Mouse (Mus musculus) heart, embryonic 16.5 days (tissue): Measurements from ENCODE around the gene Dph3. TPM values are rescaled to one million over a fixed set of nuclear protein-coding genes. Genes with fewer than 3 reads are reported as not detected.
"Not testable (repeated sequence)": the region's sequence is repeated elsewhere in the genome, so short reads cannot be mapped to it uniquely, and the experiment has no call there.

ENCODE experiments used
- ATAC-seq: fragments of 200-750 bp; cut with Nextera tagmentation; replicated peaks from 2 replicates; pipeline ENCODE4 v1.8.0; 2017; ENCODE audit warnings: moderate number of reproducible peaks; ENCODE audit not compliant: insufficient read depth, low FRiP score; ENCODE audit errors: extremely low read depth
- H3K27ac ChIP-seq: fragments of 300-500 bp; sonication (generic); 2 replicates; pipeline ENCODE4 v1.5.1; 2014; ENCODE audit warnings: mild to moderate bottlenecking, low read length, control low read depth, moderate library complexity
- H3K27me3 ChIP-seq: fragments of 300-500 bp; sonication (generic); 2 replicates; pipeline ENCODE4 v1.6.1; 2014; ENCODE audit warnings: low read length, mixed read lengths; ENCODE audit not compliant: control insufficient read depth, insufficient read depth
- H3K36me3 ChIP-seq: fragments of 300-500 bp; sonication (generic); 2 replicates; pipeline ENCODE4 v1.6.1; 2014; ENCODE audit not compliant: control insufficient read depth, insufficient read depth
- H3K4me1 ChIP-seq: fragments of 300-500 bp; sonication (generic); 2 replicates; pipeline ENCODE4 v1.6.1; 2014; ENCODE audit warnings: low read length, mixed read lengths; ENCODE audit not compliant: control insufficient read depth, insufficient read depth
- H3K4me2 ChIP-seq: fragments of 300-500 bp; sonication (generic); 2 replicates; pipeline ENCODE4 v1.6.1; 2014; ENCODE audit warnings: low read depth, mild to moderate bottlenecking, control low read depth, low read length
- H3K4me3 ChIP-seq: fragments of 300-500 bp; sonication (generic); 2 replicates; pipeline ENCODE4 v1.5.1; 2014; ENCODE audit warnings: mild to moderate bottlenecking, control low read depth, low read length
- H3K9ac ChIP-seq: fragments of 300-500 bp; sonication (generic); 2 replicates; pipeline ENCODE4 v1.6.1; 2014; ENCODE audit warnings: low read length, control low read depth
- H3K9me3 ChIP-seq: fragments of 300-500 bp; sonication (generic); replicated peaks from 2 replicates; pipeline ENCODE4 v1.6.1; 2016; ENCODE audit warnings: low read length; ENCODE audit not compliant: control insufficient read depth
- WGBS: fragments of 180-500 bp; shearing (Covaris S2); extraction: QIAGEN DNeasy Blood & Tissue Kit; methylation state at CpG from one replicate; pipeline ENCODE4 v1.1.7; 2014; 5-methylcytosine and 5-hydroxymethylcytosine counted together
- polyA plus RNA-seq: library from polyadenylated mRNA; unstranded; fragments of >200 nt; fragmentation: Nextera tagmentation; extraction: Ambion mirVana; gene quantifications from 2 replicates; pipeline ENCODE4 v1.2.1, GENCODE M21; 2015

Dph3 gene
- 71.6 and 73.3 TPM in 2 replicates for polyA plus RNA-seq

DNA sequence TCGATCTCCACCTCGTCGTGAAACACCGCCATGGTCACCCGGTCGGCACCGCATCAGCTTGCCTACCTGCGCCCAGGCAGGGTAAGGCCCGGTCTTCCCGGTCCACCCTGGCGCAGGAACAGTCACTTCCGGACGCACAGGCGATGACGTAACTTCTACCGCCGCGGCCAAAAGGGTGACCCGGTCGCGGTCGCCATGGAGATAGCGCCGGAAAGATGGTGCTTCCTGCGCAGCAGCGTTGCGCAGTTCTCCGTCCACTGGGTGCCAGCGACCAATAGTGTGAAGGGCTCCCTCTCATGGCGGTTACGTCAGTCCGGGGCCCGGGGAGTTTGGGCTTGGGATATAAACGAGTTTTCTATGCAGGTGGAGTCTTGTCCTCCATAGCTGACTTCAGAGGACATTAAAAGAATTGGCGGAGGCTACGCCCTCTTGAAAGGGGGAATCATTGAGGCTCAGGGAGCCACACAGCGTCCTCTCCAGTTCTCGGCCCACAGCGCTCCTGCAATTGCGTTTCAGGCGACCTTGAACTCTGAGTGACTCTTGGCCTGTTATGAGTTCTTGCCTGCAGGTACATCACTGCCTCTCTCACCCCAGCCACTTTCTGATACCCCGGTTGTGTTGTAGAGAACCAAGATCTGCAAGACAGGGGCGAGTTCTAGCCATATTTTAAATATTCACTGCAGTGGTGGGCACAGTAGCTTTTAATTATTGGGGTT, at the start of gene Dph3:
Gene Dph3, minus strand, starts transcription at position 244 of the 716 bp plus-strand sequence.
- peak; percentile 96 for ATAC-seq
- Histone ChIP-seq H3K27ac (peak within 1 kb of the TSS; percentile 89), H3K36me3 (peaks cover 16% of the 10 kb centered on the region), H3K4me1 (peaks cover 11% of the 10 kb centered on the region), H3K4me3 (peak within 1 kb of the TSS; percentile 73), H3K9me3 (no peaks in the 10 kb centered on the region), H3K4me2 (peak within 1 kb of the TSS; percentile 87), H3K9ac (peak within 1 kb of the TSS; percentile 80), H3K27me3 (no peaks in the 10 kb centered on the region)
- WGBS = under 1% methylated on average over 43 of the region's 43 CpGs

DNA sequence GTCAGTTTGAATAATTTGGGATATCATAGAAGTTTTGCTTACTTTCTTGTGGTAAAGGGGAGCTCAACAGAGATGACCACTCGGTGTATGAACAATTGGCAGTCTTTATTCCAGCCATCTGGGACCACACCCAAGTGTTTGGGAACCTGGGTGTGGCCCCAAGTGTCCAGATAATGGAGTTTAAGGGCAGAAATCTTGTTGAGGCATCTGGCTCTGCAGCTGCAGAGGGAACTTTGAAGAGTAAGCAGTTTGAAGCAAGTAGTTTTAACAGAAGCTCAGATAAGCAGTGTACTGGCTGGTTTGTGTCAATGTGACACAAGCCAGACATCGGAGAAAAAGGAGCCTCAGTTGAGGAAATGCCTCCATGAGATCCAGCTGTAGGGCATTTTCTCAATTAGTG, 48.8 kb upstream of the Dph3 start:
- no peak overlapping the region for H3K4me3 ChIP-seq
- no peak; the same call in 1 of the 2 replicates for ATAC-seq

DNA sequence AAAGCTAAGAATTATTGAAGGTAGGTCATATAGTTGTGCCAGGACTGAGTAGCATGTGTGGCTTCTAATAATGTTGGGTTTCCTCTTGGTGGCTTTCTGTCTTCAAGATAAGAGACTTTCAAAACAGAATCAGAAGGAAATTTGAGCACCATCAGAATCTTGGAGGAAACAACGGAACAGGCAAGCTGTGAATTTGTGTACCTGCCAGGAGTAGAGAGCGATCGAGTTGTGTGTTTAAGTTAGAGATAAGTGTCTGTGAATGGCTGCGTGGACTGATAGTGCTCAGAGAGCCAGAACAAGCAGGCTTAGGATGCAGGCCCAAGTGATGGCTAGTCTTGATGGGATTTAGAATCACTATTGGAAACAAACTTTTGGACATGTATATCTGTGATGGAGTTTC, 46.3 kb upstream of the Dph3 start:
- Histone ChIP-seq H3K27me3 (no peaks in the 10 kb centered on the region), H3K9me3 (no peaks in the 10 kb centered on the region), H3K4me3 (no peak overlapping the region), H3K4me1 (peaks cover 5% of the 10 kb centered on the region; the same call in 1 of the 2 replicates), H3K27ac (no peak overlapping the region), H3K36me3 (no peaks in the 10 kb centered on the region), H3K4me2 (no peak overlapping the region), H3K9ac (no peak overlapping the region)
- no peak for ATAC-seq
- 25% methylated on average over 4 of the region's 4 CpGs for WGBS

More for the DNA sequence above, 48.8 kb upstream of the Dph3 start:
- Histone ChIP-seq H3K27me3 (no peaks in the 10 kb centered on the region), H3K4me2 (no peak overlapping the region), H3K36me3 (no peaks in the 10 kb centered on the region), H3K27ac (peak overlapping the region; percentile 28; the same call in 1 of the 2 replicates), H3K4me1 (peaks cover 5% of the 10 kb centered on the region; the same call in 1 of the 2 replicates), H3K9ac (no peak overlapping the region), H3K9me3 (no peaks in the 10 kb centered on the region)
- 22% methylated on average over 2 of the region's 2 CpGs for WGBS

DNA sequence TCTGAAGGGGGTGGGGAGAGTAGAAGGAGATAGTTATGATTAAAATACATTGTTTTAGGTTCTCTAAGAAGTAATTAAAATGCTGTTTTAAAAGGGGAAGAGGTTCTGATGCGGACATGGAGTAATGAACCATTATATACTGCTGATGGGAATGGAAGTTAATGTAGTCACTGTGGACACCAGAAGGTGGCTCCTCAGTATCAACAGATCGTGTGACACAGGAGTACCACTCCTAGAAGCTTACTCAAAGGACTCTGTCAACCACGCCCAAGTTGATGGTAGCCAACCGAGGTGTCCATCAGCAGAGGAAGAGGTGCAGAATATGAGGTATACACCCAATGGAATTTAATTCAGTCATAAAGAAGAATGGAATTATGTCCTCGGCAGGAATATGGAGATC, 42.9 kb upstream of the Dph3 start:
- no peak overlapping the region for H3K9ac ChIP-seq
- H3K4me1 ChIP-seq = no peaks in the 10 kb centered on the region
- WGBS = 76% methylated on average over 5 of the region's 5 CpGs
- H3K36me3 ChIP-seq = no peaks in the 10 kb centered on the region
- no peak overlapping the region for H3K4me3 ChIP-seq
- no peak for ATAC-seq
- H3K27me3 ChIP-seq = no peaks in the 10 kb centered on the region
- H3K9me3 ChIP-seq = no peaks in the 10 kb centered on the region
- H3K27ac ChIP-seq = no peak overlapping the region
- no peak overlapping the region for H3K4me2 ChIP-seq

DNA sequence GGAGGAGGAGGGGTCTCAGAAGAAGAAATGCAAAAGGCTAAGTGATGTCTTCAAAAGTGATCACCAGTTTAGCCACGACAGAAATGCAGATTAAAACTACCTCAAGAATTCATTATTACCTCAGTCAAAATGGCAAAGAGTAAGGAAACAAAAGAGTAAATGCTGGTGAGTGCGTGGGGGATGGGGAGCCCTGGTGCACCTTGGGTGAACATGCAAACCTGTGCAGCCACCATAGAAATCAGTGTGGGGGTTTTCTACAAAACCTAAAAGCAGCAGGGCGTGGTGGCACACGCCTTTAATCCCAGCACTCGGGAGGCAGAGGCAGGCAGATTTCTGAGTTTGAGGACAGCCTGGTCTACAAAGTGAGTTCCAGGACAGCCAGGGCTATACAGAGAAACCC, 39.7 kb upstream of the Dph3 start:
- H3K9me3 ChIP-seq, H3K4me3 ChIP-seq, H3K27me3 ChIP-seq, ATAC-seq, H3K4me1 ChIP-seq, H3K4me2 ChIP-seq, H3K27ac ChIP-seq, H3K36me3 ChIP-seq, H3K9ac ChIP-seq: not testable (repeated sequence)
- 78% methylated on average over 5 of the region's 5 CpGs for WGBS

DNA sequence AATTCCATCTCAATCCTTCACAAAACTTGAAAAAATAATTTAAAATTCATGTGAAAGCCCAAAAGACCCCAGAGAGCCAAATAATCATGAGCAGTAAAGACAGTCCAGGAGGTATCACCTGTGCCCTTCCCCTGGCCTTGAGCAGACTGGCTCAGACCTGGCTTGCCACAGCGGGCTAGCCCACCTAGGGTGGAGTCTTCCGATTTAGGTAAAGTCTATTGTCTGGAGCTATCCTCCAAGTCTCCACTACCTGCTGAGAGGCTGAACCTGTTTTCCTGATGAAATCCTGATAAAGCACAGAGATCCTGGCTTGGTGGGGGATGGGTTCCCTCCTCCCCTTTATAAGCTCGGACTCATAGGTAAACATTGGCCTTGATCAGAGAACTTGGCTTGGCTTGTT, 38.7 kb upstream of the Dph3 start:
- WGBS = 75% methylated on average over 3 of the region's 3 CpGs
- Histone ChIP-seq H3K9ac (no peak overlapping the region), H3K4me1 (no peaks in the 10 kb centered on the region), H3K27ac (no peak overlapping the region), H3K36me3 (no peaks in the 10 kb centered on the region), H3K9me3 (no peaks in the 10 kb centered on the region), H3K27me3 (no peaks in the 10 kb centered on the region), H3K4me2 (no peak overlapping the region), H3K4me3 (no peak overlapping the region)
- no peak for ATAC-seq

DNA sequence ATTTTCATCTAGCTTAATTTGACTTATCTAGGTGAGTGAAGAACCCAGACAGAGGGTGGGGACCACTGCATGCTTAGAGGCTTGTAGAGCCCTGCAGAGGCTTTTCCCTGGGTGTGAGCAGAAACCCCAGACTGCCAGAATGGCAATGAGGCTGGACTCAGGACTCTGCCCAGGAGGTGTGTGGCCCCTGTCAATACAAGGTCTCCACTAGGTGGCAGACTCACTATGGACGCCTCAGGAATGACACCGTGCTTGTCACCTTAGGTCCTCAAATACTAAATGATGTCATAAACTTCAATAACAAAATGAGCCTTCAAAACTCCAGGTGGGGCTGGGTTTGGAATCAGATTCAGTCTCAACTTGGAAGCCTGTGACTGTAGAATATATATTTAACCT, 36.4 kb upstream of the Dph3 start:
- Histone ChIP-seq H3K9ac (no peak overlapping the region), H3K4me1 (no peaks in the 10 kb centered on the region), H3K4me3 (no peak overlapping the region), H3K27ac (no peak overlapping the region), H3K9me3 (no peaks in the 10 kb centered on the region), H3K27me3 (no peaks in the 10 kb centered on the region), H3K36me3 (no peaks in the 10 kb centered on the region), H3K4me2 (no peak overlapping the region)
- WGBS = 45% methylated on average over 2 of the region's 2 CpGs
- ATAC-seq = no peak

DNA sequence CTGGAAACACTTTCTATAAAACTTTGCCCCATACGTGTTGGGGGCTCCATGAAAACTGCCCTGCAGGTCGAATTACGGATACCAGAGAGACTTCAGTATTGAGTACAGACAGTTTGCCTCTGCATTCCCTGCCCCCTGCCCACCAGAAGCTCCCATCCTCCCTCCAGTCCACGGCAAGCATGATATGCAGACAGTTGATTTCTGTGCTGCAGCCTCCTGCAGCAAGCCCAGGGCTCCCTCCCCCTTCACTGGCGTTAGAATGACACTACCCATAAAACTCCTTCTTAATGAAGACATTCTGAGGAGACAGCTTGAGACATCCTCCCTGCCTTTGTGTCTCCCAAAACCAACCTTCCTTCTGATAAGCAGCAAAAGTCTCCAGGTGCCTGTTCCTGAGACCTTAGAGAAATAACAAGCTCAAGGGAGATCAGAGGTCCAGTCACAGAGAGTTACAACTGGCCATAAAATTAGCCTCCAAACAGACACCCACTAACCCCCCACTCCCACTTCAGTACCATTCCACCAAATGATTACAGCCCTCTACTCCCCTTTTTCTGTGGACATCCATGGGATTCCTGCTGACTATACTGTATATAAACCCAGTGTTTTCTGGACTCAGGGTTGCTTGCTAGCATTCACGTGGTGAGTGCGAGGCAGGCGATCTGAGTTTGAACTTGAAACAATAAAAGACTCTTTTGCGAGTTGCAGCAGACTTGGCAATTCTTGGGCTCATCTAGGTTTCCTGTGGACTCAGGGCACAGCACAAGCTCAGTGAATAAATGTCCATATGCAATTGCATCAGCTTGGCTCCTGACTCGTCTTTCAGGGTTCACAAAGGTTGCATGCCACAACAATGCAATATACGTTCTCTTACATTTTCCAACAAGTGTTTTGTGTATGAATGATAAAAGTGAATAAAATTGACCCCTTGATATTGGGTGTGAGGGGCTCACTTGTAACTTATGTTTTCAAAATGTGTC, 35.7 kb upstream of the Dph3 start:
- no peak overlapping the region for H3K4me2 ChIP-seq
- no peaks in the 10 kb centered on the region for H3K27me3 ChIP-seq
- H3K36me3 ChIP-seq = no peaks in the 10 kb centered on the region
- 66% methylated on average over 11 of the region's 11 CpGs for WGBS
- no peak overlapping the region for H3K9ac ChIP-seq
- no peak for ATAC-seq
- H3K4me3 ChIP-seq = no peak overlapping the region
- H3K27ac ChIP-seq = peak overlapping the region; percentile 40
- no peaks in the 10 kb centered on the region for H3K9me3 ChIP-seq
- no peaks in the 10 kb centered on the region for H3K4me1 ChIP-seq

DNA sequence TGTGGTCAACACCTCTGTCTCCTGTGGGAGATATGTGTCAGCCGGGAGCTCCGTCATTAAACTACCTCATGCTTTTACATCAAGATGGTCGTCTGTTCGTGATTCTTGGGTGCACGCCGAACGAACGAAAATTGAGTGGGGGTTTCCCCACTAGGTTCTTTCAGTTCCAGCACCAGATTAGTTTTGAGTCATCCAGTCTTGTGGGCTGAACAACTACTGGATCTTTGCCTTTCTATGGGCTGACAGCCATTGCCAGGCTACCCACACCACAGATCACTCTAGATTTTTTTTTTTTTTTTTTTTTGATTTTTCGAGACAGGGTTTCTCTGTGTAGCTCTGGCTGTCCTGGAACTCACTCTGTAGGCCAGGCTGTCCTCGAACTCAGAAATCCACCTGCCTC, 26.6 kb upstream of the Dph3 start:
- H3K4me1 ChIP-seq, H3K9ac ChIP-seq, H3K4me2 ChIP-seq, H3K27me3 ChIP-seq, ATAC-seq, H3K27ac ChIP-seq, H3K9me3 ChIP-seq, H3K36me3 ChIP-seq, H3K4me3 ChIP-seq: not testable (repeated sequence)
- 92% methylated on average over 10 of the region's 10 CpGs for WGBS
